Mouse (Mus musculus) cerebellum, adult 18-20 months (tissue): ENCODE data around the gene Slit3.

ENCODE experiments used
- DNase-seq, 2 experiments: peaks; one replicate each; pipeline ENCODE4 v3.0.0; 2021

Slit3 gene

GRCm38 (mm10) chr11:35362975-35363374 lies 242.0 kb downstream of the Slit3 start:
- DNase-seq, result no peak

- no peak for DNase-seq
Measured at GRCm38 (mm10) chr11:35364469-35364868, 243.4 kb downstream of the Slit3 start.

- no peak for DNase-seq
Measured at GRCm38 (mm10) chr11:35365510-35365931, 244.5 kb downstream of the Slit3 start.

GRCm38 (mm10) chr11:35366611-35367010 lies 245.6 kb downstream of the Slit3 start:
- DNase-seq, result no peak

GRCm38 (mm10) chr11:35367248-35367647 lies 246.2 kb downstream of the Slit3 start:
- no peak for DNase-seq

- DNase-seq, result no peak
Measured at GRCm38 (mm10) chr11:35369964-35370363, 248.9 kb downstream of the Slit3 start.

GRCm38 (mm10) chr11:35370705-35371104 lies 249.7 kb downstream of the Slit3 start:
- no peak for DNase-seq

GRCm38 (mm10) chr11:35372410-35372809 lies 251.4 kb downstream of the Slit3 start:
- no peak for DNase-seq

GRCm38 (mm10) chr11:35375072-35375471 lies 254.0 kb downstream of the Slit3 start:
- DNase-seq, result no peak

- DNase-seq, result no peak
Measured at GRCm38 (mm10) chr11:35378802-35379201, 257.8 kb downstream of the Slit3 start.

GRCm38 (mm10) chr11:35379407-35379806 lies 258.4 kb downstream of the Slit3 start:
- no peak for DNase-seq

- DNase-seq, result no peak
Measured at GRCm38 (mm10) chr11:35380766-35381165, 259.7 kb downstream of the Slit3 start.

- no peak for DNase-seq
Measured at GRCm38 (mm10) chr11:35385444-35385843, 264.4 kb downstream of the Slit3 start.

- no peak for DNase-seq
Measured at GRCm38 (mm10) chr11:35387826-35388225, 266.8 kb downstream of the Slit3 start.

- DNase-seq, result no peak
Measured at GRCm38 (mm10) chr11:35388471-35388870, 267.4 kb downstream of the Slit3 start.

GRCm38 (mm10) chr11:35389341-35389740 lies 268.3 kb downstream of the Slit3 start:
- peak; percentile 33 to 34 for DNase-seq

- DNase-seq, result no peak
Measured at GRCm38 (mm10) chr11:35389780-35390435, 268.9 kb downstream of the Slit3 start.

GRCm38 (mm10) chr11:35393815-35394214 lies 272.8 kb downstream of the Slit3 start:
- DNase-seq, result no peak

- DNase-seq, result no peak
Measured at GRCm38 (mm10) chr11:35395376-35395775, 274.4 kb downstream of the Slit3 start.

GRCm38 (mm10) chr11:35398353-35398752 lies 277.3 kb downstream of the Slit3 start:
- no peak for DNase-seq

- DNase-seq, result no peak
Measured at GRCm38 (mm10) chr11:35403516-35403915, 282.5 kb downstream of the Slit3 start.

GRCm38 (mm10) chr11:35406045-35406444 lies 285.0 kb downstream of the Slit3 start:
- no peak for DNase-seq

GRCm38 (mm10) chr11:35406522-35406921 lies 285.5 kb downstream of the Slit3 start:
- DNase-seq, result no peak

- DNase-seq, result peak; percentile 81 to 85
Measured at GRCm38 (mm10) chr11:35407341-35408154, 286.5 kb downstream of the Slit3 start.
